Comparison of ENCODE assay signal across 8 mouse cellular contexts in the genomic region with DNA sequence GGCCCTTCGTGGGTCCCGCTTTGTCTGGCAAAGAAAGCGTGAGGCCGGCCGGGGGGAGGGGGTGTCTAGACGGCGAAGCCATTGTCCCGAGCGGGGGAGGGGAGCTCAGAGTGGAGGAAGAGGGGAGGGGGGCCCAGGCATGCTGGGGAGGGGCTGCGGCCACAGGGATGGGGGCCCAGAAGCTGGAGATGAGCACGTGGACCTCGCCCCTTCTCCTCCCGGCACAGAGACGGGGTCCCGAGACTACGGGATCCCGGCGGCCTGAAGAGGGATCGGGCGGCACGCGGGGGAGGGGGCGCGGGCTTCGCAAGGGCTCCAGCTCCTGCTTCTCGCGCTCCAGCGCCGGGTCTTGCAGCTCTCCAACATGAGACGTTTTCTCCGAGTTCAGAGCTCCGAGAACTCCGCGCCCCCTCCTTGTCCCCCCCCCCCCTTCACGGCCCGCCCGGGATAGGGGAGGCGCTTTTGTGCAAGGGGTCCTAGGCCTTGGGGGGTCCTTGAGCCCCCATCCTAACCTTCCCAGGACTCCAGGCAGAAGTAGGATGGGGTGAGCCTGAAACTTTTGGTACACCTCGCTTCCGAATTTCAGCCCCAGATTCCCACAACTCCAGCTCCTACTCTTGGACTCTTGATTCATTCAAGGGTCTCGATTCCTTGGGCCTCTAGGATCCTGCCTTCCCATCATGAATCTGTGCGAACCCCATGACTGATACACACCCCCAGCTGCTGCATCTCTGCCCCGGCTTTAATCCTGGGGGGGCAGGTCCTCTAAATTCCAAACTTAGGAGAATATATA. TPM values are rescaled to one million over a fixed set of nuclear protein-coding genes. Genes with fewer than 3 reads are reported as not detected.
A peak's percentile ranks its signal among the peaks of the same experiment; 100 is the strongest.
DNase-seq lines count a peak whose midpoint lies in the region; ATAC-seq and TF ChIP-seq lines count a peak whose summit lies in the region.

No protein-coding gene starts in this region.

- H3K4me2 ChIP-seq in embryonic facial prominence, embryonic 13.5 days, result peak overlapping the region; percentile 76
- H3K4me2 ChIP-seq in hindbrain, embryonic 14.5 days (replicated peaks), result peak overlapping the region; percentile 92
- peak overlapping the region; percentile 71 for H3K4me2 ChIP-seq in liver, embryonic 14.5 days (ENCODE audit: low read depth)

- no peak for TF ChIP-seq EP300 in liver, embryonic 14.5 days (IDR thresholded peaks at IDR 0.05; ENCODE audit: low read depth)

- peak overlapping the region; percentile 78 for H3K4me3 ChIP-seq in embryonic facial prominence, embryonic 13.5 days
- H3K4me3 ChIP-seq in hindbrain, embryonic 14.5 days (replicated peaks; ENCODE audit: low read length), result peak overlapping the region; percentile 47
- peak overlapping the region; percentile 51 to 53 for H3K4me3 ChIP-seq in liver, embryonic 14.5 days (ENCODE audit: insufficient read depth in 1 of 2, low read depth in 2 of 2, low read length in 2 of 2)

- H3K36me3 ChIP-seq in embryonic facial prominence, embryonic 13.5 days, result no peaks in the 10 kb centered on the region; the same call in 1 of the 2 replicates
- no peaks in the 10 kb centered on the region for H3K36me3 ChIP-seq in hindbrain, embryonic 14.5 days (replicated peaks; ENCODE audit: control insufficient read depth, insufficient read depth)
- H3K36me3 ChIP-seq in liver, embryonic 14.5 days (replicated peaks; ENCODE audit: control insufficient read depth, insufficient read depth, low read depth), result no peaks in the 10 kb centered on the region

- peak overlapping the region; percentile 83 for H3K9ac ChIP-seq in embryonic facial prominence, embryonic 13.5 days
- H3K9ac ChIP-seq in hindbrain, embryonic 14.5 days, result peak overlapping the region; percentile 73
- H3K9ac ChIP-seq in liver, embryonic 14.5 days (replicated peaks), result no peak overlapping the region

- H3K27ac ChIP-seq in embryonic facial prominence, embryonic 13.5 days, result peak overlapping the region; percentile 92
- peak overlapping the region; percentile 83 for H3K27ac ChIP-seq in hindbrain, embryonic 14.5 days
- H3K27ac ChIP-seq in liver, embryonic 14.5 days, result no peak overlapping the region

- WGBS in embryonic facial prominence, embryonic 13.5 days, result 0% methylated on average over 40 of the region's 43 CpGs
- WGBS in hindbrain, embryonic 14.5 days, result under 1% methylated on average over 33 of the region's 43 CpGs
- under 1% methylated on average over 36 of the region's 43 CpGs for WGBS in liver, embryonic 14.5 days (ENCODE audit: insufficient replicate concordance)

- H3K9me3 ChIP-seq in embryonic facial prominence, embryonic 13.5 days, result no peaks in the 10 kb centered on the region
- H3K9me3 ChIP-seq in hindbrain, embryonic 14.5 days (ENCODE audit: control insufficient read depth, low read length), result no peaks in the 10 kb centered on the region
- H3K9me3 ChIP-seq in liver, embryonic 14.5 days (ENCODE audit: control insufficient read depth, low read length), result no peaks in the 10 kb centered on the region

- H3K27me3 ChIP-seq in embryonic facial prominence, embryonic 13.5 days, result no peaks in the 10 kb centered on the region
- no peaks in the 10 kb centered on the region for H3K27me3 ChIP-seq in hindbrain, embryonic 14.5 days (ENCODE audit: control insufficient read depth, insufficient read depth, low read length)
- H3K27me3 ChIP-seq in liver, embryonic 14.5 days (ENCODE audit: control insufficient read depth, insufficient read depth, low read length), result peaks cover 58% of the 10 kb centered on the region

- H3K4me1 ChIP-seq in embryonic facial prominence, embryonic 13.5 days, result peaks cover 51% of the 10 kb centered on the region
- H3K4me1 ChIP-seq in hindbrain, embryonic 14.5 days (replicated peaks; ENCODE audit: control insufficient read depth, insufficient read depth, low read length), result peaks cover 19% of the 10 kb centered on the region
- H3K4me1 ChIP-seq in liver, embryonic 14.5 days (replicated peaks; ENCODE audit: control insufficient read depth in 2 of 2, insufficient read depth in 2 of 2, low read length in 1 of 2), result peaks cover 11 to 14% of the 10 kb centered on the region in 2 experiments

- DNase-seq in cerebellum, postnatal 14 days, result peak; percentile 53 to 74
- DNase-seq in cerebellum, adult 18-20 months, result no peak
- DNase-seq in CD4-positive helper T cell, adult 2 months (ENCODE audit: low read depth, low spot score), result peak; percentile 69
- DNase-seq in hindbrain, embryonic 14.5 days (ENCODE audit: low spot score), result peak; percentile 85
- no peak for DNase-seq in liver, embryonic 14.5 days (ENCODE audit: low read depth in 3 of 3, low spot score in 3 of 3)
- DNase-seq in ovary, postnatal 14 days (ENCODE audit: low spot score), result peak; percentile 61
- DNase-seq in natural killer cell, adult 2 months (ENCODE audit: low spot score in 2 of 2), result no peak

- TF ChIP-seq CTCF in liver, embryonic 14.5 days (IDR thresholded peaks at IDR 0.05; ENCODE audit: low read depth), result no peak

- ATAC-seq in embryonic facial prominence, embryonic 13.5 days (ENCODE audit: insufficient number of reproducible peaks, insufficient read depth, low FRiP score, low TSS enrichment, low read depth), result peak; percentile 64
- ATAC-seq in hindbrain, embryonic 14.5 days (ENCODE audit: low FRiP score), result peak; percentile 59
- no peak for ATAC-seq in liver, embryonic 14.5 days (ENCODE audit: insufficient read depth)

RNA-seq across cellular contexts. Expression of gene Notch3, which starts 0.7 kb away (rescaled TPM):
- 16.1 and 16.8 TPM in 2 replicates for polyA plus RNA-seq in embryonic facial prominence, embryonic 13.5 days (2015; fragmentation: Nextera tagmentation; extraction: Ambion mirVana)
- 8.1 and 9.8 TPM in 2 replicates for polyA plus RNA-seq in hindbrain, embryonic 14.5 days (2014; fragmentation: Nextera tagmentation; extraction: Ambion mirVana)
- 0.55 and 0.66 TPM in 2 replicates for polyA plus RNA-seq in liver, embryonic 14.5 days (2012; rRNA removed)
- polyA plus RNA-seq in liver, embryonic 14.5 days (2014; fragmentation: Nextera tagmentation; extraction: Ambion mirVana), result 0.22 and 0.30 TPM in 2 replicates

RNA-seq across cellular contexts. Expression of gene Ephx3, which starts 23.4 kb away (rescaled TPM):
- 0.77 and 1.1 TPM in 2 replicates for polyA plus RNA-seq in embryonic facial prominence, embryonic 13.5 days (2015; fragmentation: Nextera tagmentation; extraction: Ambion mirVana)
- polyA plus RNA-seq in hindbrain, embryonic 14.5 days (2014; fragmentation: Nextera tagmentation; extraction: Ambion mirVana), result 0.23 TPM in 1 of 2 replicates, not detected in the other
- polyA plus RNA-seq in liver, embryonic 14.5 days (2012; rRNA removed), result 0.08 and 0.13 TPM in 2 replicates
- polyA plus RNA-seq in liver, embryonic 14.5 days (2014; fragmentation: Nextera tagmentation; extraction: Ambion mirVana), result not detected in 2 replicates

Comparison
In these comparisons a context has a peak if more than half of its experiments do, and no peak if none do; other contexts are left out.
1. DNase-seq: peak in cerebellum, postnatal 14 days (2 of 2), CD4-positive helper T cell, adult 2 months (single experiment), hindbrain, embryonic 14.5 days (single experiment) and ovary, postnatal 14 days (single experiment); none in cerebellum, adult 18-20 months (0 of 2), liver, embryonic 14.5 days (0 of 3) and natural killer cell, adult 2 months (0 of 2).
2. Peak in every context shown above with its lines, with median percentiles within 50 percentile points of each other: H3K4me2 ChIP-seq and H3K4me3 ChIP-seq.